Mouse (Mus musculus) limb, embryonic 10.5 days (tissue): ENCODE measurements around the gene Irs3. TPM values are rescaled to one million over a fixed set of nuclear protein-coding genes. Genes with fewer than 3 reads are reported as not detected.
A peak's percentile ranks its signal among the peaks of the same experiment; 100 is the strongest.

Experiments used
- DNase-seq: peaks from one replicate; pipeline ENCODE4 v3.0.0-alpha.2; 2017; ENCODE audit warnings: low spot score
- H3K27ac ChIP-seq: fragments of 300-500 bp; sonication (generic); 2 replicates; pipeline ENCODE4 v1.5.1; 2016; ENCODE audit warnings: mild to moderate bottlenecking
- H3K27me3 ChIP-seq: fragments of 300-500 bp; sonication (generic); 2 replicates; pipeline ENCODE4 v1.6.1; 2016; ENCODE audit warnings: low read depth, mild to moderate bottlenecking; ENCODE audit not compliant: poor library complexity, severe bottlenecking
- H3K36me3 ChIP-seq: fragments of 300-500 bp; sonication (generic); 2 replicates; pipeline ENCODE4 v1.6.1; 2016; ENCODE audit warnings: mild to moderate bottlenecking, moderate library complexity
- H3K4me1 ChIP-seq: fragments of 300-500 bp; sonication (generic); 2 replicates; pipeline ENCODE4 v1.6.1; 2016
- H3K4me3 ChIP-seq: fragments of 300-500 bp; sonication (generic); 2 replicates; pipeline ENCODE4 v1.5.1; 2016; ENCODE audit warnings: mild to moderate bottlenecking, moderate library complexity
- H3K9me3 ChIP-seq: fragments of 300-500 bp; sonication (generic); replicated peaks from 2 replicates; pipeline ENCODE4 v1.6.1; 2016; ENCODE audit warnings: mild to moderate bottlenecking
- WGBS: fragments of 180-500 bp; shearing (Covaris S2); methylation state at CpG from one replicate; pipeline ENCODE4 v1.1.7; 2016; 5-methylcytosine and 5-hydroxymethylcytosine counted together
- polyA plus RNA-seq: library from polyadenylated mRNA; unstranded; fragments of >200 nt; fragmentation: Nextera tagmentation; extraction: Ambion mirVana; gene quantifications from 2 replicates; pipeline ENCODE4 v1.2.1, GENCODE M21; 2016

Irs3 gene
- polyA plus RNA-seq, 1 experiment from 2014 or later = 0.48 TPM

GRCm38 (mm10) chr5:137677859-137678258, 32.3 kb upstream of the Irs3 start:
- Histone ChIP-seq H3K36me3 (peaks cover 53% of the 10 kb centered on the region), H3K4me3 (no peak overlapping the region), H3K27ac (no peak overlapping the region), H3K9me3 (no peaks in the 10 kb centered on the region), H3K27me3 (no peaks in the 10 kb centered on the region), H3K4me1 (peaks cover 3% of the 10 kb centered on the region; the same call in 1 of the 2 replicates)
- DNase-seq = no peak
- 96% methylated on average over 8 of the region's 8 CpGs for WGBS

GRCm38 (mm10) chr5:137674786-137675185, 29.3 kb upstream of the Irs3 start:
- Histone ChIP-seq H3K4me3 (no peak overlapping the region), H3K9me3 (no peaks in the 10 kb centered on the region), H3K27ac (no peak overlapping the region), H3K27me3 (no peaks in the 10 kb centered on the region), H3K36me3 (peaks cover 33% of the 10 kb centered on the region), H3K4me1 (peaks cover 18% of the 10 kb centered on the region)
- WGBS = 94% methylated on average over 8 of the region's 8 CpGs
- DNase-seq = no peak

GRCm38 (mm10) chr5:137673015-137673414, 27.5 kb upstream of the Irs3 start:
- H3K9me3 ChIP-seq = no peaks in the 10 kb centered on the region
- no peaks in the 10 kb centered on the region for H3K27me3 ChIP-seq
- H3K4me1 ChIP-seq = peaks cover 18% of the 10 kb centered on the region
- no peak overlapping the region for H3K27ac ChIP-seq
- 89% methylated on average over 6 of the region's 6 CpGs for WGBS
- peaks cover 23% of the 10 kb centered on the region for H3K36me3 ChIP-seq
- no peak for DNase-seq
- no peak overlapping the region for H3K4me3 ChIP-seq

- no peak overlapping the region for H3K27ac ChIP-seq
- no peaks in the 10 kb centered on the region for H3K9me3 ChIP-seq
- peaks cover 23% of the 10 kb centered on the region for H3K36me3 ChIP-seq
- H3K27me3 ChIP-seq = no peaks in the 10 kb centered on the region
- no peak for DNase-seq
- WGBS = 88% methylated on average over 5 of the region's 5 CpGs
- H3K4me1 ChIP-seq = peaks cover 18% of the 10 kb centered on the region
- H3K4me3 ChIP-seq = no peak overlapping the region
Measured at GRCm38 (mm10) chr5:137672361-137672760, 26.8 kb upstream of the Irs3 start.

GRCm38 (mm10) chr5:137671443-137672240, 26.1 kb upstream of the Irs3 start:
- peaks cover 26% of the 10 kb centered on the region for H3K36me3 ChIP-seq
- H3K9me3 ChIP-seq = no peaks in the 10 kb centered on the region
- DNase-seq = no peak
- WGBS = 31% methylated on average over 9 of the region's 9 CpGs
- peak overlapping the region; percentile 27 for H3K27ac ChIP-seq
- H3K27me3 ChIP-seq = no peaks in the 10 kb centered on the region
- no peak overlapping the region for H3K4me3 ChIP-seq
- H3K4me1 ChIP-seq = peaks cover 18% of the 10 kb centered on the region

GRCm38 (mm10) chr5:137670240-137670639, 24.7 kb upstream of the Irs3 start:
- no peak overlapping the region for H3K4me3 ChIP-seq
- H3K36me3 ChIP-seq = peaks cover 37% of the 10 kb centered on the region
- no peaks in the 10 kb centered on the region for H3K9me3 ChIP-seq
- no peaks in the 10 kb centered on the region for H3K27me3 ChIP-seq
- DNase-seq = no peak
- no peak overlapping the region for H3K27ac ChIP-seq
- H3K4me1 ChIP-seq = peaks cover 18% of the 10 kb centered on the region
- WGBS = 97% methylated on average over 1 of the region's 1 CpGs

- H3K27me3 ChIP-seq = no peaks in the 10 kb centered on the region
- no peaks in the 10 kb centered on the region for H3K9me3 ChIP-seq
- H3K36me3 ChIP-seq = peaks cover 41% of the 10 kb centered on the region
- no peak overlapping the region for H3K4me3 ChIP-seq
- WGBS = 86% methylated on average over 10 of the region's 10 CpGs
- DNase-seq = no peak
- H3K27ac ChIP-seq = no peak overlapping the region
- H3K4me1 ChIP-seq = peaks cover 18% of the 10 kb centered on the region
Measured at GRCm38 (mm10) chr5:137668971-137669370, 23.5 kb upstream of the Irs3 start.

GRCm38 (mm10) chr5:137663057-137663456, 17.5 kb upstream of the Irs3 start:
- no peak overlapping the region for H3K4me3 ChIP-seq
- H3K4me1 ChIP-seq = no peaks in the 10 kb centered on the region
- DNase-seq = no peak
- H3K27ac ChIP-seq = no peak overlapping the region
- H3K27me3 ChIP-seq = no peaks in the 10 kb centered on the region
- no peaks in the 10 kb centered on the region for H3K9me3 ChIP-seq
- 85% methylated on average over 9 of the region's 9 CpGs for WGBS
- H3K36me3 ChIP-seq = peaks cover 94% of the 10 kb centered on the region

GRCm38 (mm10) chr5:137660064-137660688, 14.7 kb upstream of the Irs3 start:
- Histone ChIP-seq H3K4me3 (no peak overlapping the region), H3K4me1 (peaks cover 3% of the 10 kb centered on the region; the same call in 1 of the 2 replicates), H3K27me3 (no peaks in the 10 kb centered on the region), H3K36me3 (peaks cover 71% of the 10 kb centered on the region), H3K27ac (no peak overlapping the region), H3K9me3 (no peaks in the 10 kb centered on the region)
- no peak for DNase-seq
- 85% methylated on average over 6 of the region's 6 CpGs for WGBS

GRCm38 (mm10) chr5:137656977-137657376, 11.5 kb upstream of the Irs3 start:
- DNase-seq = peak; percentile 56
- H3K27ac ChIP-seq = no peak overlapping the region
- H3K27me3 ChIP-seq = no peaks in the 10 kb centered on the region
- 37% methylated on average over 6 of the region's 6 CpGs for WGBS
- no peaks in the 10 kb centered on the region for H3K9me3 ChIP-seq
- H3K4me3 ChIP-seq = no peak overlapping the region
- H3K4me1 ChIP-seq = peaks cover 3% of the 10 kb centered on the region; the same call in 1 of the 2 replicates
- H3K36me3 ChIP-seq = peaks cover 71% of the 10 kb centered on the region

- no peak overlapping the region for H3K4me3 ChIP-seq
- no peak overlapping the region for H3K27ac ChIP-seq
- peaks cover 62% of the 10 kb centered on the region for H3K36me3 ChIP-seq
- 79% methylated on average over 6 of the region's 7 CpGs for WGBS
- no peaks in the 10 kb centered on the region for H3K27me3 ChIP-seq
- peaks cover 9% of the 10 kb centered on the region for H3K4me1 ChIP-seq
- DNase-seq = no peak
- no peaks in the 10 kb centered on the region for H3K9me3 ChIP-seq
Measured at GRCm38 (mm10) chr5:137654746-137655145, 9.2 kb upstream of the Irs3 start.

- DNase-seq = no peak
- Histone ChIP-seq H3K4me1 (peaks cover 22% of the 10 kb centered on the region), H3K9me3 (no peaks in the 10 kb centered on the region), H3K36me3 (peaks cover 48% of the 10 kb centered on the region), H3K27me3 (no peaks in the 10 kb centered on the region), H3K4me3 (no peak overlapping the region), H3K27ac (no peak overlapping the region)
- 94% methylated on average over 10 of the region's 10 CpGs for WGBS
Measured at GRCm38 (mm10) chr5:137653366-137653765, 7.9 kb upstream of the Irs3 start.

GRCm38 (mm10) chr5:137652474-137652873, 7.0 kb upstream of the Irs3 start:
- no peaks in the 10 kb centered on the region for H3K27me3 ChIP-seq
- 0 out of 2 replicates have a peak overlapping the region, but pooled peaks have one; percentile 30 for H3K27ac ChIP-seq
- peaks cover 43% of the 10 kb centered on the region for H3K36me3 ChIP-seq
- 25% methylated on average over 3 of the region's 3 CpGs for WGBS
- H3K4me3 ChIP-seq = no peak overlapping the region
- H3K4me1 ChIP-seq = peaks cover 31% of the 10 kb centered on the region
- H3K9me3 ChIP-seq = no peaks in the 10 kb centered on the region
- DNase-seq = peak; percentile 74
